Mouse (Mus musculus): Measurements from ENCODE around the gene Pisd.
"Not testable (repeated sequence)": the region's sequence is repeated elsewhere in the genome, so short reads cannot be mapped to it uniquely, and the experiment has no call there.

Pisd gene

GRCm38 (mm10) chr5:32745705-32746655 is 39.5 kb downstream of the Pisd start:
- peak; percentile 95 for DNase-seq (ENCODE audit: low spot score)

- peak; percentile 51 for DNase-seq (ENCODE audit: low spot score)
Observed at GRCm38 (mm10) chr5:32742149-32742548, 43.3 kb downstream of the Pisd start.

DNA sequence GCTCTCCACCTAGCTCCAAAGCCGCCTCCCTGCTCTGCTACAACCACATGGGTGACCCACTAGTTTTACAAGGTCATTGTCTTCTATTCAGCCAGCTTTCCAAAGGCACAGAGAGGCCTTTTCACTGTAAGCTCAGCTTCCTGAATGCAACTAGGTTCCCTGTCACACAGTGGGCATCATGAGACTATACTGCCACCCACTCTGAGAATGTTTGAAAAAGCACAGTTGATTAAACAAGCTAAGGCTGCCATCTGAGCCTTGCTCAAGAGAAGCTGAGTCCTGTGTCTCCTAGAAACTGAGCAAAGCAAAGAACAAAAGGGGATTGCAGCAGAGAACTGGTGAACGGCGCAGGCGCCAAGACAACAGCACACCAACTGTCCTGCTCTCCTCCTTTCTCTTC is 44.1 kb downstream of the Pisd start:
- peak; percentile 16 for DNase-seq (ENCODE audit: low spot score)

GRCm38 (mm10) chr5:32740850-32741249 is 44.6 kb downstream of the Pisd start:
- DNase-seq (ENCODE audit: low spot score): not testable (repeated sequence)

- DNase-seq (ENCODE audit: low spot score): no peak
Observed at GRCm38 (mm10) chr5:32740138-32740537, 45.3 kb downstream of the Pisd start.

- not testable (repeated sequence) for DNase-seq (ENCODE audit: low spot score)
Observed at GRCm38 (mm10) chr5:32736770-32737169, 48.7 kb downstream of the Pisd start.

GRCm38 (mm10) chr5:32735779-32736178 is 49.7 kb downstream of the Pisd start:
- peak; percentile 48 for DNase-seq (ENCODE audit: low spot score)

- DNase-seq (ENCODE audit: low spot score): not testable (repeated sequence)
Observed at GRCm38 (mm10) chr5:32733892-32734291, 51.6 kb downstream of the Pisd start.

DNA sequence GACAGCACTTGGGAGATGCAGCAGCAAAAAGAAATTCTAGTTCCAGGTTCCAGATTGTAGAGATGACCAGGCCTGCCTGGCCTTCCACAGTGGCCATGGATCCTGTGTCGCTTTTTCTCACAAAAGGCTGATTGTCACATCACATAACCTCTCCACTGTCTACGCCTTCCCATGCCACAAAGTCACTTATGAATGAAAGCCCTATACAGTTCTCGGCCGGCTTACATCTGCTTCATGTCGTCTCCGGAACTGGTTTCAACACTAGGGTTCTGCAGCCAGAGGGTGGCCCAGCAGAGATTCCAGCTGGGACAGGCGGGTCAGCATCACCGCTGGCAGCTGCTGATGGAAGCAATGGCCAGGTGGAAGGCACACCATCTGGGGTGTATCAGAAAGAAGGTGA is 56.6 kb downstream of the Pisd start:
- no peak for DNase-seq (ENCODE audit: low spot score)

- no peak for DNase-seq (ENCODE audit: low spot score)
Observed at GRCm38 (mm10) chr5:32728300-32728699, 57.1 kb downstream of the Pisd start.

DNA sequence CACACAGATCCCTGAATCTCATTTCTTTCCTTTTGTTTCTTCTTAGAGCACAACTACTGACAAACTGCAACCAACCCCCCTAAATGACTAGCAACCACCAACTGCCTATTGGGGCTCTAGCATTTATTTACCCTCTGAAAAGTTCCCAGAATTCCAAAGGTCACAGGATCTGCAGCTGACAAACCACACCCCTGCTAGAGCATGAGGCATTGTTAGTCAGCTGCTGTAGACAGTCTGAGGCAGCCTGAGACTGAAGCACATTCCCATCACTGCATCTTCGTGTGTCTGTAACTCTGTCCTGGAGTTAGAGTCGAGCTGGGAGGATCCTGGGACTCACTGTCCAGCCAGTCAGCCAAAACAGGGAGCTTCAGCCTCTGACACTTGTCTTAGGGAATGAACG is 60.0 kb downstream of the Pisd start:
- DNase-seq (ENCODE audit: low spot score): peak; percentile 29

DNA sequence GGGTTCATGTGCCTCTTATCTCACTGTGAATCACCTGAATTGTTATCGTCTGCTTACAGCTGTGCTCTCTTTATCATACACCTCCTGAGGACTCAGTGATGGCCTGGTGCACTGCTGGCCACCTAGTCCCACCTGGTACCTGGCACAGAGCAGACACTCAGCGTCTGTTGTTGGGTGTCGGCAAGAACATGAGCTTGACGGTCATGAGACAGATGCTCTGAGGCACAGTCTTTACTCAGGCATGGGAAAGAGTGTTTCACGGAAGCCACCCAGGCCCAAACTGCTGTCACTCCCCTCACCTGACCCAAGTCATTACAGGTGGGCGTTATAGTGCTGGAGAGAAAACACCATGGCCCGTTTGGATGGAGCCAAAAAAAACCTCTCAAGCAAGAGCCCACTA is 61.5 kb downstream of the Pisd start:
- DNase-seq (ENCODE audit: low spot score): no peak

GRCm38 (mm10) chr5:32722711-32723110 is 62.7 kb downstream of the Pisd start:
- DNase-seq (ENCODE audit: low spot score): not testable (repeated sequence)

DNA sequence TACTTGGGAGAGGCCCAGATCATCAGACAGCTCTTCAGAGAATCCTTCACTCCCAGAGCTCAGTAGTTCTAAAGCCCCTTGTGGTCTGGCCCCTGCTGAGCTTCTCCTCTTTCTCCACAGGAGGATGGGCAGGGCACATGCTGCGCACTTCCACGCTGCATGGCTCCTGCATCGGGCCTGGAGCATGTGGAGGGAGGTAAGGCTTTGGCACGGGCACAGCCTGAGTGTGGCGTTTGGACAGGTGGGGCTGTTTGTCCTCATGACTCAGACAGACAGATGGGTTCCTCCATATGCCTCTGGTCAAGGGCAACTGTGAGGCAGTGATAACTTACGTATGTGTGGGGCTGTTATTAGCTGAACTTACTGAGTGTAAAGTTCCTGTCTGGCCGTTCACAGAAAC is 63.2 kb downstream of the Pisd start:
- no peak for DNase-seq (ENCODE audit: low spot score)

GRCm38 (mm10) chr5:32721316-32721715 is 64.1 kb downstream of the Pisd start:
- no peak for DNase-seq (ENCODE audit: low spot score)

DNA sequence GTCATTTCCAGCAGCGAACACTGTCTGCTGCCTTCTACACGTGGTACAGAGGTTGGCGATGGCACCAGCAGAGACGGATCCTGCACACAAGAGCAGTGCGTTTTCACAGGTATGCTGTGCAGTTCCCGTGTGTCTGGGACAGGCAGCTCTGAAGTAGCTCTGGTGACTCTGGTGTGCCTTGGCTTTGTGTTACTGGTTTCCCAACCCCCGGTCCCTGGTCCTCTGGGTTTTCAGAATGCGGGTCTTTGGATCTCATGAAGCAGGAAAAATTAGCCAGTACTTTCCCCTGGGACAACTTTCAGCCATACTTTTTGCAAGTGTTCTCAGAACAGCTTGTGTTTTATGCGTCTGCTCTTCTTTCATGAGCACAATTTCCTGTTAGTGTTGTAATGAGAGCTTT is 65.0 kb downstream of the Pisd start:
- no peak for DNase-seq (ENCODE audit: low spot score)

DNA sequence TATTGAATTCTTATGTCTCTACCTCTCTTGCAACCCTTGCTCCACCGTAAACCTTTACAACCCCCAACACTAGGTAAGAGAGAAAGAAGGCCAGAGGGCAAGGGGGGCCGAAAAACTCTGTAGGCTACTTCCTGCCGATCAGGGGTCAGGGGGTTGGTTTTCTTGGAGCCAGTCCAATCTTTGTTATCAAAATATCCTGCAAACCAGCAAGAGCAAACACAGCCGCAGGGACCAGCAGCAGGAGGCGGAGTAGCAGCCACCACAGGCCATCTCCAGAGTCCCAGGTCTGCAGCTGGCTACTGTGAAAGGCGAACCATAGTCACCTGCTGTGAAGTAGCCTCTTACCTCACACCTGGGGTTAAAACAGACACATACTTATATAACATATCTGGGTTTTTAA is 66.5 kb downstream of the Pisd start:
- no peak for DNase-seq (ENCODE audit: low spot score)

- DNase-seq (ENCODE audit: low spot score): no peak
Observed at GRCm38 (mm10) chr5:32717726-32718125, 67.7 kb downstream of the Pisd start.

DNA sequence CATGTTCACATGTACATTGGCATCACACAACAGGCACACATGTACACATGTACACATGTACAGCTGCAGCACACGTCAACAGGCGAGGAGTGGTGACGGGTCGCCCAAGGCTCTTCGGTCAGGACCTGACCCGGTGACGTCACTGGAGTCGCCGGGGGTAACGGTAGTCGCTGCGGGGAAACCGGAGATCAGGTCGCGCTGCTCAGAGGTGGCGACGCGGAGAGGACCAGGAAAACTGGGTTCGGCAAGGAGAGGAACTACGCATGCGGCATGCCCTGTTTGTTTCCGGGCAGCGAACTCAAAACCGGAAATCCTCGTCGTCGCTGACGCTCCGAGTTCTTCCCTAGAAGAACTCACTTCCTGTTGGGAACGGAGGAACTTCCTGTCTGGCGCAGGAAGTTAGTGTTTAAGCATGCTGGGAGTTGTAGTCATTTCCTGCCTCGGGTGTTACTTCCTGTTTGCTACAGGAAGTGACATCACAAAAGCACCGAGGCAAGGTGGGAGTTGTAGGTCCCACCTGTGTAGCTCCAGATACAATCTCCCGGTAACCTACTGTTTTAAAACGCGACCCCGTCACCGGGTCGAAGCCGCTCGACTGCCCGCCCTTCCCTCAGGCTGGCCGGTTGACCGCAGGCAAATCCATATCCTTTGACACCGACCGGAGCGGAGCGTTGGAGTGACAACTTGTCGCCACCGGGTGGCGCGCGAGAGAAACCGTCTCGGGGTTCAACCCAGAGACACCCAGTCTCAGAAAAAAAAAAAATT is 71.6 kb downstream of the Pisd start:
- DNase-seq (ENCODE audit: low spot score): peak; percentile 96

GRCm38 (mm10) chr5:32713042-32713702 is 72.3 kb downstream of the Pisd start:
- DNase-seq (ENCODE audit: low spot score): no peak

GRCm38 (mm10) chr5:32712221-32713041 is 73.0 kb downstream of the Pisd start:
- DNase-seq (ENCODE audit: low spot score): no peak

DNA sequence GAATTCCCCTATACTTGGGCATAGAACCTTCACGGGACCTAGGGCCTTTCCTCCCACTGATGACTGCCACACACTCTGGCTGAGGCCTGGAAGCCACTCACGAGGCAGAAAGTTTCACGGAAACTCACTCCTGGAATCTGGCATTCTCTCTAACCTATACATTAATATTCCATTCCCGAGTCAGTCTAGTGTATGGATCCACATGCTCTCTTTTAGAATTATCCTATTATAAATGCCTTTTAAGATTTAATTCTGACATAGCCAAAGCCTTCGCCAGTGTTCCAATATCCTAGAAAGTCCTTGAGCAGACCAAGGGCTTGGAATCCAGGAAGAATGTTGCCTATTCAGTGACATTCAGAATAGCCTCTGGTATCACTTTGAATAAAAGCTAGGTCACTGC is 74.0 kb downstream of the Pisd start:
- no peak for DNase-seq (ENCODE audit: low spot score)
